Mouse (Mus musculus): ENCODE measurements around the gene Gm21775. TPM values are rescaled to one million over a fixed set of nuclear protein-coding genes. Genes with fewer than 3 reads are reported as not detected.
"Not testable (repeated sequence)": the region's sequence is repeated elsewhere in the genome, so short reads cannot be mapped to it uniquely, and the experiment has no call there.

The Gm21775 gene
- not detected in 2 replicates for total RNA-seq (2017)

DNA sequence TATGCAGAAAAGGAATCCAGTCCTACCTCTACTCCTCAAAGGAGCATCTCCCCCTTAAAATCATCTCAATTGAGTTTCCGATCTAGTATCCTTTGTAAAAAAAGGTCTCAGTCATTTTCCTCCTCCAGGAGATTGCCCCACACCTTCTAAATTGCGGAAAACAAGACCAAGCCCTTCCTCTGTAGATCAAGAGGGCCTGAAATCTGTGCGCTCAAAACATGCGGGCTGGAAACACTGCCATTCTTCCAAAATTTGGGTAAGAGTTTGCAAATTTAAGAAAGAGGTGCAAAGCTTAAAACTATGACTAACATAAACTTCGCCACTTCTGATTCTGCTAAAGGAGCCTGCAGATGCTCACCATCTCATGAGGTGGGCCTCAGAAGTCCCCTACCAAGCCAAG lies at the start of gene Gm21775:
Gene Gm21775, plus strand, starts transcription at position 301 of the 400 bp plus-strand sequence.
- ATAC-seq (ENCODE audit: extremely low read depth, insufficient number of reproducible peaks, low FRiP score, poor library complexity, severe bottlenecking): not testable (repeated sequence)

DNA sequence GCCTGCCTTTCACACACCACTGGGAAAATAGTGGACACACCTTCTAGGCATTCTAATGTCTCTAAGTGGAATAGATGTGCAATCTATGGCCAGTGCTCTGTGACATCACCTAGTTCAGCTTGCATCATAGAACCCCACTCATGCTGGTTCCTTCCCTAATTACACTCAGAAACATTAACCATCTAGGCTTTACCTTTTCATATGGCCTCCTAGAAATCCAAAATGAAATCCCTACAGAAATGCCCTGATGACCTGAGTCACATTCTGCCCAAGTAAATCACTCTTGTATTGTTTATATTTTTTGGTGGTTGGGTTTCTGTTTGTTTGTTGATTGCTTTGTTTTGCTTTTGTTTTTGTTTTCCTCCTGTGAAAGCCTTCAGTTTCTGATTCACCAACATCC lies 17.3 kb upstream of the Gm21775 start, which contains the start of gene Gm20737:
Gene Gm20737, minus strand, starts transcription at position 101 of the 400 bp plus-strand sequence.
- not testable (repeated sequence) for ATAC-seq (ENCODE audit: extremely low read depth, insufficient number of reproducible peaks, low FRiP score, poor library complexity, severe bottlenecking)

Other genes with a start within 250 kb of the Gm21775 start
- gene Gm20834, start 228.9 kb upstream of the Gm21775 start, total RNA-seq (2017): not detected in 2 replicates
- not detected in 2 replicates for gene Gm28510, start 140.7 kb upstream of the Gm21775 start, total RNA-seq (2017)
- not detected in 2 replicates for gene Gm20737, start 17.4 kb upstream of the Gm21775 start, total RNA-seq (2017)
- gene Gm21900, start 62.9 kb downstream of the Gm21775 start, total RNA-seq (2017): not detected in 2 replicates
- not detected in 2 replicates for gene Gm20777, start 199.0 kb downstream of the Gm21775 start, total RNA-seq (2017)